Mouse (Mus musculus) brain, adult 10 weeks (tissue): ENCODE data around the gene Nxf3. TPM values are rescaled to one million over a fixed set of nuclear protein-coding genes. Genes with fewer than 3 reads are reported as not detected.

ENCODE experiments used
- polyA plus RNA-seq: library from polyadenylated mRNA; stranded (reverse); fragments of 350-450 nt; fragmentation: Illumina TruSeq; extraction: RNeasy Lipid Tissue Mini Kit (QIAGEN cat#74804); gene quantifications from one replicate; pipeline ENCODE4 v1.2.3, GENCODE M21; 2015; ENCODE audit warnings: low read depth, low replicate concordance

The Nxf3 gene
- polyA plus RNA-seq, result not detected

GRCm38 (mm10) chrX:136085155-136085554 lies at the start of gene Nxf3:
Nxf3 (minus strand) TSS chrX:136085255.

DNA sequence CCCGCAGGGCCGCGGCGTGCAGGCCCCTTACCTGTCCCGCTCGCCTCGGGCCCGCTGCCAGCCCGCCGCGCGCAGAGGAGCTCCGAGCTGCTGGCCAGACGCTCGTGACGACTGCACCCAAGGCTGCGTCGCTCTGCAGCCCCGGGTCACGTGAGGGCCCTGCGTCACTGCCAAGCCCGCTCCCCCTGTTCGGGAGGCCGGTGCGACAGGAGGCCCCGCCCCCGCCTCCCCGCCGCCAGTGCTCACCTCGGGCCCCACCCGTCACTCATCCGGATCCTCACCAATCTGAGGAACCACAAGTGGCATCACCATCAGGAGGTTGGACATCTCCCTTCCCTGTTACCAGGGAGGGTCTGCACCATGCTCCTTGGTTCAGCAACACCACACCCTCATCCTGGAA lies 17.0 kb downstream of the Nxf3 start, which contains the start of gene Bex2:
Gene Bex2, minus strand, starts transcription at position 217 of the 400 bp plus-strand sequence.

GRCm38 (mm10) chrX:136032799-136033763 lies 52.0 kb downstream of the Nxf3 start, which contains the start of gene Arxes1:
Arxes1 (plus strand) TSS chrX:136033367.

Other genes with a start within 250 kb of the Nxf3 start
- 130 TPM for gene Gprasp2, start 246.2 kb downstream of the Nxf3 start, polyA plus RNA-seq
- gene Arxes2, start 91.4 kb downstream of the Nxf3 start, polyA plus RNA-seq, result 95.2 TPM
- gene Arxes1, start 51.9 kb downstream of the Nxf3 start, polyA plus RNA-seq, result 35.9 TPM
- gene Bex2, start 17.0 kb downstream of the Nxf3 start, polyA plus RNA-seq, result 501 TPM
- gene Bex4, start 53.7 kb upstream of the Nxf3 start, polyA plus RNA-seq, result 52.3 TPM
- gene Tceal8, start 87.1 kb upstream of the Nxf3 start, polyA plus RNA-seq, result 95.4 TPM
- gene Tceal5, start 118.6 kb upstream of the Nxf3 start, polyA plus RNA-seq, result 163 TPM
- gene Tceal7, start 129.5 kb upstream of the Nxf3 start, polyA plus RNA-seq, result 3.3 TPM
- 139 TPM for gene Bex1, start 130.3 kb upstream of the Nxf3 start, polyA plus RNA-seq
- gene Tceal9, start 159.8 kb upstream of the Nxf3 start, polyA plus RNA-seq, result 226 TPM
- 451 TPM for gene Bex3, start 185.0 kb upstream of the Nxf3 start, polyA plus RNA-seq